Mouse (Mus musculus): ENCODE results near the gene Prpf6.

Gene Prpf6

DNA sequence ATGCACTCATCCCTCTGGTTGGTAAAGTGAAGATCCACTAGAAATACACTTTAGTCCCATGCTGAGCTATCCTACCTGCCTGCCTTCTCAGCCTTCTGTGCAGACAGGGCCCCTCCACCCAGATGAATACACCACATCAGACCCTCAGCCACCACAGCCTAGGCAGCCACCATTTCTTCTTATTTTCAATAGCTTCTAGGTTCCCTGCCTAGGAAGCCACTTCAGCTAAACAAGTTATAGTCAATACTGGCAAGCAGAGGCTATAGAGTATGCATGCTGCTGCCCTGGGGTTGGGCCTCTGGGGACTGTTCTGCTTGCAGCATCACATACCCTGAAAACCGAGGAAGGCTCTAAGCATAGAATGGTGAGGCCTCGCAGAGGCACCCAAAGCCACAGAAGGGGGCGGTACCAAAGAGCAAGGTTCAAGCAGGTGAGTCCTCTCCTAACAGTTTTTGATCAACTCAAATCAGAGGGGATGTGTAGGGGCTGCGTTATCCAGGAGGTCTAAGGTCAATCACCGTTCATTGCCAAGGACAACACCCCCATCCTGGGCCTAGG lies at the start of gene Prpf6:
Gene Prpf6 (plus strand): TSS at position 341 of the 558 bp plus-strand sequence.
- peak; percentile 37 to 39 for DNase-seq

DNA sequence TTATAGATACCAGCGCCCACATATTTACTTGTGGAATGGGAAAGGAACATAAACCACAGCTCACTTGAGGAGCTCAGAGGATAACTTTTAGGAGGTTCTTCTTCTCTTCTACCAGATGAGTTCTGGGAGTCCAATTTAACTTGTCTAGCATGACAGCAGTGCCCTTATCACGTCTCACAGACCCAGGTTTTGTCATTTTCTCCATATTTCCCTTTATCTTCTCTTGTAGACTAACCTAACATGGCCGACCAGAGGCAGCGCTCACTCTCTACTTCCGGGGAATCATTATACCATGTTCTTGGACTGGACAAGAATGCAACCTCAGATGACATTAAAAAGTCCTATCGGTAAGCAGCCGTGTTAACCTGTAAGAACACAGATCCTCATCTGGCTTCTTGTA lies 45.5 kb upstream of the Prpf6 start:
- DNase-seq = no peak

DNA sequence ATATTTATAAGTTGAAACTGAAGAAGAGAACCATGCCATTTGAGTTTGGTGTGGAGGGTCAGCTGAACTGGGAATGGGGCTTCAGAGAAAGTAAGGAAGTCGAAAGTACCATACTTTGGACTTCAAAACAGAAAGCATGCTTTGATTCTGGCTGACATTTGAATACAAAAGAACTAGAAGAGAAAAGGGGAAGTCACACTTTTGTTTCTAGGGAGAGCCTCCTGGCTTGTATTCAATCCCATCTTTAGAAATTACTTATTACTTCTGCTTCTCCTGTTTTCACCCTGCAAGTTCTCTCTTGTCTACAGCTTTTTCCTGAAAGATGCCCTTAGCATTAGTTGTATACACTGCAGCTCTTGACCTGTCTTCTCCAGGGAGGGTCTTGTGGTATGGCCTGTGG lies 43.4 kb upstream of the Prpf6 start:
- DNase-seq = no peak

DNA sequence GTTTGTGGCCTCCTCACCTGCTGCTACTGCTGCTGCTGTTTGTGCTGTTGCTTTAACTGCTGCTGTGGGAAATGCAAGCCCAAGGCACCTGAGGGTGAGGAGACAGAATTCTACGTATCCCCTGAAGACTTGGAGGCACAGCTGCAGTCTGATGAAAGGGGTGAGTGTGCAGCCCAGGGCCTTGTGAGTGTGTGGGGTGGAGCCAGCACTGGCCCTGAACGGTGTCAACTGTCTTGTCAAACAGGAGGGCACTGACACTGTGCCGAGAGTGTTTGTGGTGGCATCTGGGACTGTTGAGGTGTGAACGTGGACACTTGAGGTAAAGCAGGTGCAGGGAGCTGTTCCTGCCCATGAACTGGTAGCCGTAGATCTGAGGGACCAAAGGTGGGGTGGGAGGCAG lies 43.0 kb upstream of the Prpf6 start:
- DNase-seq = no peak

DNA sequence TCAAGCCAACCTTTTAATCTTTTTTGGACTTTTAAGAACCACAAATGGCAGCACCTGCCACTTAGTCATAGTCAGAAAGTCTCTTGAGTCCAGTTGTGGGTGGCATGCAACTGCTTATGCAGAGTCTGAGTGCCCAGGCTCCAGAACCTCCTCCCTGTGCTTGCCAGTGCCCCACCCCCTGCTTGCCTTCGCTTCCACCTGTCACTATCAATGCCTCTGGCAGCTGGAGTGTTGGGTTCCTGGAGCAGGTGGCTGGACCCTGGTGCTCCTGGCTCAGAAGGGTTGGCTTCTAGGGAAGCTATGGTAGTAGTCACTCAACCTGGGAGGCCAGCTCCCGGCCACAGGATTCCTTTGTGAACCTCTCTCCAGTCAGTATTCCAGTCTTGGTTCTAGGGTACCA lies 41.4 kb upstream of the Prpf6 start:
- DNase-seq = no peak

DNA sequence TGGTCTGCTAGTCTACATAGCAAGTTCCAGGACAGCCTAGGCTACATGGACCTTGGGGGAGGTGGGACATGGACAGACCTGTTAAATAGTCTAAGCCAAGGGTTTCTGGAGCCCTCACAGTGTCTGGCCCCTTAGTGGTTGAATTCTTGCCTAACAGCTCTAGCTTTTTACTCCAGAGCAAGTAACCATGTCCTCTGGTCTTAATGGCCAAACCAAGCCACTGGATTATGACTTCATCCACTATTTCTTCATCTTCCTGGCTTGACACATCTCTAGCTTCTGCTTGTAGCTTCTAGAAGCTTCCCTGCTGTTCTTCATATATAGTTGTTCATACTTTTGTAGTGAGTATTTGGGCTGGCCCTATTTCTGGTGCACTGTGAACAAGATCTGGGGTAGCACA lies 37.9 kb upstream of the Prpf6 start:
- no peak for DNase-seq

DNA sequence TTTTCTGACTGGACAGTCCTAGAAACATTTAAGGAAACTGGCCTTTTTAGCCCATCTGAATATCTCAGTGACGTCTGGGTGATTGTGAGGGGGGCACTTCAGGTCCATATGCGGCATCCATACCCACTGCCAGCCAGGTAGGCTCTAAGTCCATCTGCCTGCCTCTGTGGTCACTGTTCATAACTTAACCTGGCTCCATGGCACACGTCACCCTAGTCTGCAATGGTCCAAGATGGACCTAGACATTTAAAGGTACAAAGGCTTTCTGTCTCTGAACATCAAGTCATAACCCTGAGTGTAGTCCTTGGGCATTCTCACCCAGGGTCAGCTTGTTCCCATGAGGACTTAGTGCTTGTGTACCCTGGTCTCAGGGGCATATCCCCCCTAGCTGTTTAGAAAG lies 24.3 kb upstream of the Prpf6 start:
- no peak for DNase-seq

DNA sequence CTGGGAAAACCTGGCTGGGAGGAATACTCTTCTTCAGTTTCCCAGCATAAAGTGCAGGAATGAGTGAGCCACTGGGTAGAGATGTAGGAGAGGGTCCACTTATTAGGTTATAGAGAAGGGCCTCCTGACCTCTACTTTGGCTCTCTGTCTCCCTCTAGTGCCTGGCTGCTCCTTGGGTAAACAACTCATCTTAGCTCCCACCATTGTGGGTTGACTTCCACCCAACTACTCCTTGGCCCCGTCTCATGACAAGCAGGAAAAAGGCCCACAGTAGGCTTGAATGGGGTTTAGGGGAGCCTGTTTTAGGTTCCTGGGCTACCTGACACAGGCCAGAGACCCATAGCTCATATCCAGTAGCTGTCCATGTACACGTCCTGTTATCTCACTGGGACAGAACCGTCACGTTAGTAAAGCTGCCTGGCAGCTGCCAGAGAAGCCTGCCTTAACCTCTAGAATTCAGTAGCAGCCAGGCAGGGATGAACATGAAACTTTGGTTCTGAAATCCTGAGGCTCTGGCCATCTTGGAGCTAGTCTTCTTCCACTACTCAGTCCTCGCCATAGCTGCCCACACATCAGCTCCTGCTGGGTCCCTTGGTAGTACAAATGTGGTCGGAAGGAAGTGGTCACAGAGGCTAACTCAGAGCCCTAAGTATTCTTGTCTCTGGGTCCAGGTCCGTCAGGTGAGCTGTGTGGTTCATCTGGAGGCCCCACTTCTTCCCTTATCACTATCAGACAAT lies 23.2 kb upstream of the Prpf6 start:
- DNase-seq = peak; percentile 37 to 72

DNA sequence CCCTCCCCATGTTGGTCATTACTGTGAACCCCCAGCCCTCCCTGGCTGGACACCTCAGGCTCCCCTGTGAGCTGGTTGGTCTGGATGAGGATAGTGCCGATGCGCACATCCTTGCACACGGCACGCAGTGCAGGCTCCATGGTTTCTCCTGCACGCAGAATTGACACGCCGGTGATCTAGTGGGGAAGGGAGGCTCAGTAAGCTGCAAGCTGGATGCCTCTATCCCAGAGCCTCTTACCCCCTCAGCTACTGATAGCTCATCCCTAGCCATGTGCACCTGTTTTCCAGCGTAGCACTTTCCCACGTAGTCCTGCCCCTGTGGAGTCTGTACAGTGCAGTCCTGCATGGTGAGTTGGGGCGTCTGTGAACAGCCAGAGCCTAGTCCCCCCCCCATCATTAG lies 21.8 kb upstream of the Prpf6 start:
- no peak for DNase-seq

DNA sequence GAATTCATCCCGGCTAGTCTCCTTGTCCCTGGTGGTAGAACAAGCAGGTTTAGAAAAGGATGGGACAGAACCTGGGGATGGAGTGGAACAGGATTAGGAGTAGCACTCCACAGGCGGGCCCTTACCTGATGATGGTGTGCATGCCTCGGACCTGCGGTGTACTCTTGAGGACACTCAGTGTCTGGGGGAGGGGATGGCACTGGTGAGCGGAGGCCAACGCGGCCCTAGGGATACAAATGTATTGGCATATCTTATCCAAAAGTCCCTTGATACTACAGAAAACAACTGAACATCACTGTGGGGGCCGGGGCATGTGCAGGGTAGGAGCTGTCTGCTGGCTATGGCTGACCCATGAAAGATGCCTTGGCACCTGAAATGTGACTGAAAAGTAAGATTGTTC lies 21.3 kb upstream of the Prpf6 start:
- peak; percentile 15 to 29 for DNase-seq

DNA sequence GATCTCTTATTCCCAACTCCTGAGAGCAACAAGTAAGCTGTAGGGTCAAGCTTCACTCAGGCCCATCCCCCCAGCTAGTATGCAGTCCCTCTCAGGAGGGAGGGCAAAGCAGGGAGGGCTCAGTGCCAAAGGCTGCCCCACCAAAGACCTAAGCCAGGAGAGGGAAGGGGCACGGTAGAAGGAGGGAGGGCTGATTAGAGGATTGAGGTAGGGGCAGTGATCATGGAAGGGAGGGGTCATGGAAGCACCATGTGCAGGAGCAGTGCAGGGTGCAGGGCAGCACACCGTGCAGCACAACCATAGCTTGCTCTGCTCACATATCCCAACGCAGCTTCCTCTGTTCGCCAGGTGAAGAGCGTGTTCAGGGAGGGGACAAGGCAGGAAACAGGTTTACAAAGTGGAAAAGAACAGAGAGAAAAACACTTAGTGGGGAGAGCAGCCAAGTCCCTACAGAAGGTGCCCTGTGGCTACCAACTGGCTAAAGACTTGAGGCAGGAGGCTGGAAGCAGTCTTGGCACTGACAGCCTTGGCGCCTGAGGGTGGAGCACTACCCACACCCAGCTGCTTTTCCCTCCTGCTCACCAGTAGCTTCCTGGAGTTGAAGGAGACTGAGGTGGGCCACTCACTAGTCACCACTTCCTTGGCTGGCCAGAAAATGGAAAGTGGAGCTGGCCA lies 20.6 kb upstream of the Prpf6 start:
- DNase-seq = peak; percentile 75 to 79

DNA sequence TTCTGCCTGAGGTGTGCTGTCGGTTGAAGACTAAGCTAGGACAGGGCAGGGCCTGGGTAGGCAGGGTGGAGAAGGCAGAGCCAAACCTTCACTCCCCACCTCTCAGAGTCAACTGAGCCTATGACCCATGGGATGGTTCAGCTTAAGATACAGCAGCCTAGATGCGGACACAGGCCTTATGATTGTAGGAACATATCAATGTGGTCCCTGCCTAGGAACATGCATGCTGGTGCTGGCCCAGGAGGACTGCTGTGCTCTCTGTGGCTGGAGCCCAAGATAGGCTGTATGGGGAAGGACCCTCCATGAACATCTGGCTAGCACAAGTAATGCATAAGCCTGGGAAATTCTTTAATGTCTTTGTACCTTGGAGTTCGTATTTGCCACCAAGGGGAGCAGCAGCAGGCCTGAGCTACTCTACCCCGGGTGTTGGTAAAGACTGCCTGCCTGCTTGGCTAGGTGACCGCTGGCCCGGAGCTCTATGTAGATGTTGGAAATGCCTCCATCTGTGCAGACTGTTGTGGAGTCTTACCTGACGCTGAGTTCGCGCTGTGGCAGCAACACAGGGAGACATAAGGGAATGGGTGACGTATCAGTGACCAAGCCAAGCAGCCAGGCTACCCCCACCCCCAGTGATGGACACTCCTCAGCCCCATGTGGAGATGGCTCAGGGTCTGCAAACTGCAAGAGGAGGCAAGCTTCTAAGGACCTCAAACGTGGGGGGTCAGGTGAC lies 19.6 kb upstream of the Prpf6 start:
- DNase-seq = peak; percentile 39 to 47

DNA sequence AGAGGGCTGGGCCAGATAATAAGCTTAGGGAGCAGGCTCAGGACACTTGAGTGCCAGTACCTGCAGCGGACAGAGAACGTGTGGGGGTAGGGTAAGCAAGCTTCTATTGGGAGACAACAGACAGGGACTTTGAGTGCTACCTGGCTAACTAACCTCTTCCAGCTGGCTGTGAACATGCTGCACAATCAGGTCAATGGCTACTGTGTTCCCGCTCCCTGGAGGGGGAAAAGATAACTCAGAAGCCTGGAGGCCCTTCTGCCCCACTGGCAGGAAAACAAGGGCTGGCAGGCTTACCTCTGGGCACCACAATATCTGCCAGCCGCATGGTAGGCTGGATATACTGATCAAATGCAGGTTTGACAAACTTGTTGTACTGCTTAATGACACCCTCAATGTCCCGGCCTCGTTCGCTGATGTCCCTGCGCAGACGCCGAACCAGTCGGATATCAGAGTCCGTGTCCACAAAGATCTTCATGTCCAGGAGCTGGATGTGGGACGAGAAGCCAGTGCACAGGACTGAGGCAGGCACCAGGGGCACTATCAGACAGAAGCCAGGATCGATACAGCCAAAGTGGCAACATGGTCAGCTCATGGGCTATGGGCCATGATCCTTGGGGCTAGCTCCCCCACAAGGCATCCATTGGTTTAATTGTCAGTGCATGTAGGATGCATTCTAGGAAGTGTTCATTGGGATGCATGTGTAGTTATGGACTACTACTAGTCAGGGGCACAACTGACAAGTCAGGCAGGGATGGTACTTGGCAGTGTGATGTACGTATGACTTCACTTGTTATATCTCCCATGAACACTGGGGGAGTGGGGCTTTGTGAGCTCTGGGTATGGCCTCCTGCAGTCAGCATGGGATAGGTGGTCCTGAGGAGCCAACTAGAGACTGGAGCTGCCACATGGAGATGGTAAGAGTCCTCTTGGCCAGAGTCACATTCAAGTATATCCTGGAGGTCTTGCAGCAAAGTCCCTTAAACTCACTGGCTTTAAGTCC lies 18.4 kb upstream of the Prpf6 start:
- peak; percentile 62 to 64 for DNase-seq

DNA sequence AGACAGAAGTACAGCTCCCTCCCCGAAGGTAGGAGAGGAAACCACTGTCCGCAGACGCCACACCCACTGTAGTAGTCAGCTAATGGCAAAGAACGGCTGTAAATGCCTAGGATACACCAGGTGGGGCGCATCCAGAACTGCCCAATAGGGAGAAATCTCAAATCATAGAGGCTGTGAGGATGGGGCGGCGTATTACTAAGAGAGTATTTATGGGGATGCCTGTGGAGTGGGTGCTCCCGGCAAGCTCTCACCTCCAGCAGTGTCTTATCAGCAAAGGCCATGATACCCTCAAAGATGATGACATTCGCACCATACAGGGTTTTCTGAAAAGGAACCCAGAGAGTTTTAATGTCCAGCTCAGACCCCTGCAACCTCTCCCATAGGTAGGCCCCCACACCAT lies 17.7 kb upstream of the Prpf6 start:
- peak in 1 of 2 experiments; percentile 9 for DNase-seq

DNA sequence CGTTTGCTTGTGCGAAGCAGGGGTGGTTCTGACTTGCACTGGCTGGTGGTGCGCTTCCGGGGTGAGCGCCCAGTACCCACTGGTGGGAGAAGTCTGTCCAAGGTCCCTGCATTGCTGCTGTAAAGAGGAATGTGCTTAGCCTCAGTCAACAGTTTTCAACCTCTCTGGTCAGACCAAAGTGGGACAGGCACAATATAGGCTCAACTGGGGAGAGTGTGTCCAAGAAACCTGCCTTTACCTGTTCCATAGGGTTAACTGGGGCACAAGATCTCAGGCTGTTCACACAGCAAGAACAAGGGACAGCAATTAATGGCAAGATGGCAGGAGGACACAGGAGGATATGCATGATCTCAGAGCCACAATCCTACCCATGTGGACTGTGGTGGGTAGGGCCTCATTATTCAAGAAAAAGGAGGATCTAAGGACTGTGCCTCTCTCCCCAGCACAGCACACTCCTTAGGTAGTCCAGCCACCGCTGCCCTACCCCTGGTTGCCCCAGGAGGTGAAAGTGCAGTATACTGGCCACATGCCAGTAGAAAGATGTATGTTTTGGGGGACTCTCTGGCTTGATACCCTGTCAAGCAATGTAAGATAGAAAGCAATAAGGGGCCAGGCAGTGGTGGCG lies 16.6 kb upstream of the Prpf6 start:
- DNase-seq = peak in 1 of 2 experiments; percentile 1

DNA sequence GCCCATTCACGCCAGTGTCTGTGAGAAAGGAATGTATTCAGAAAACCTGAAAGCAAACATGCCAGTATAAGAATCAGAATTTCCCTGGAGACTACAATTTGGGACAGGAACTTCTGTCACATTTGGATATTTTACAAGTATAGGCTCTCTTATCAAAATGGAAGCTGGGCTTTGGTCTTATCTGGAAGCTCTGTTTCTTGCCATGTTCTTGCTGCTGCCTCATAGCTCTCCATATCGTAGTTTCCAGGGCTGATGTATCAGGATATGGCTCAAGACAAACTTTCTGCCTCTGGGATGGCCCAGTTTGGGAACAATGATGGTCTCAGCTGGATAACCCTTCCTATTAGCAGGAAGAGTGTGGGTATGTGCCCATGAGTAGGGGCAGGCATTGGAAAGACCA lies 15.1 kb upstream of the Prpf6 start:
- DNase-seq = peak in 1 of 2 experiments; percentile 6

DNA sequence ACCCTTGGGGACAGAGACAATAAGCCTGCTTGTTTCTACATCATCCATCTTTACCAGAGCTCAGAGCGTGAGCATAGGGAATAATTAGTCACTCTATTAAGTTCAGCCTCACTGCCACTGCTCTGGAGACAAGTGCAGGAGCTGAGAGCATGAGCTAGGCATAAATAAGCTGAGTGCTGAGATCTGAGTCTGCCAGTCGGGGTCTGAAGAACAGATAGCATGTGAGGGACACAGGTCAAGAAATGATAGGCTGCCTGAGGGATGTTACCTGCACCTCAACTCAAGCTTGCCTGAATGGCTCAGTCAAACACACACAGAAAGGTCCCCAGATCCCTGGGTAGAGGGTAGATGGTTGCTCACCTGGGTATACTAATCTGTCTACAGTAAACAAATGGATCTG lies 14.5 kb upstream of the Prpf6 start:
- DNase-seq = peak; percentile 4 to 32

DNA sequence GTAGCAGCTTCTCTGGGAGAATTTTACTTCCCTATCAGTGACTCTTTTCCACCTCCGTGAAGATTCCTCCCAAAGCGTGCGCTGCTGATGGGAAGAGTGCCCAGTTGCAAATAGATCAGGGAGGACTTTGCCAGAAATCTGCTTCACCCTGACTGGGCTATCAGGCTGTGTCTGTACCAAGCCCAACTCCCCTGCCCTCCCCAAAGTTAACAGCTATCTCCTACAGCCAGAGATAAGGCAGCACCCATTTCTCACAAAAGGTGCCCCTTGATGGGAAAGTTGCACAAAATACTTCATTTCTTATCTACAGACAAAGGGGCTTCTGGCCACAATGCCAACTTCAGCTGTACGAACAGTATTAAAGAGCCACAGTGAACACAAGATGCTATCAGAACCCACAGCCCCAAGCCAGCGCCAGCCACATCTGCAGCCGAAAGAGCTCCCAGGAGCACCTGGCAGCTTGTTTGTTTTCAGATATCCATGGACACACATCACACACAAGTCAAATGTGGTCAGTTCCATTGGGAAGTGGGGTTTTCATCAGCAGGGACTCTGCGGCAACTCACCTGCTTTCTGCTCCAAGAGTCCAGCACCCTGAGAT lies 13.6 kb upstream of the Prpf6 start:
- peak; percentile 63 to 71 for DNase-seq

DNA sequence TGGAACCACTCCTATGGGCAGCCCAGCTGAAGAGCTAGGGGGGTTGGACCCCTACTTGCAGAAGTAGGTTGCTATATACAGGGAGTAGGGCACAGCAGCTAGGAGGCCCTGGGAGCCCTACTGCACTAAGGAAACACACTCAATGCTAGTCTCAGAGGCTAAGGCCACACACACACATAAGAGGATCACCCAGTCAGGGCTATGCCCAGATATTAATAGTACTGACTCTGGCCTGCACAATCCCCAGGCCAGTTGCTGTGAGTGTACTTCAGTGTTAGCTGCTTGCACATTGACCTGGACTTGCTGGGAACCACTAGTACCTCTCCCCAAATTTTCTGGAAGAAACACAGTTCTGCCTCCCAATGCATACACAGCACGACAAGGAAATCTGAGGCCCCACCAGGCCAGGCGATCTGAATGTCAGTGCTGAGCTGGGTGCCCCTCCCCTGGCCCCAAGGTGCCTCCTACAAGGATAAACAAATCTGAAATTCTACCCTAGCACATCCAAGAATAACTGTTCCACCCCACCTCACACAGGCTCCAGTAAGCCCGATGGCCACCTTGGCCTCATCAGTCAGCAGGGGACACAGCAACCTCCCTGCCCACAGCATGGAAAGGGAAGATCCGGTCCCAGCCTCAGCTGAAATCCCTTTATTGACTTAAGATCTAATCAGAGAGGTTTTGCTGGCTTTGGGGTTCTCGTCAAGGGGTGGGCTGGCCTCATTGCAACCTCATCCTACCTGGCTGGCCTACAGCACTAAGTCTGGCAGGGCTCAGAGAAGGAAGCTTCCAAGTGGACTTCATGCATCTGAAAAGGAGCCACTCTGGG lies 12.7 kb upstream of the Prpf6 start:
- DNase-seq = peak in 1 of 2 experiments; percentile 19

DNA sequence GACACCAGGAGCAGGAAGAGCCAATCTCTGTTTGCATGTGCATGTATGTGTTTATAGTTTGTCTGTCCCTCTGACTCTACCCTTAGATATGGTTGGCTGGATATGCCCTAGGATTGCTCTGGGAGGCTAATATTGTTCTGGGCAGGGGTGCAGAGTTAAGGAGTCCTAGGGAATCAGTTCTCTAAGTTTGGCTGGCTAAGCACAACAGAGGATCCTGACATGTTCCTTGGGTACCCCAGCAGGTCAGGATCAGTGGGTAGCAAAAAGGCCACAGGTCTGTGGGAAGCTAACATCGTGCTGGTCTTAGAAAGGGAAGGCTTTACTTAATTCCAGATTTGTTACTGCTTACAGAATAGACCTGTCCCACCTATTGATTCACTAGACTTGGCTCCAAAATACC lies 12.0 kb upstream of the Prpf6 start:
- peak in 1 of 2 experiments; percentile 11 for DNase-seq
